ENCODE assay signal across 27 mouse cellular contexts in genomic region chr2:180885270-180885669, GRCm38 (mm10). TPM values are rescaled to one million over a fixed set of nuclear protein-coding genes. Genes with fewer than 3 reads are reported as not detected.
DNase-seq lines count a peak whose midpoint lies in the region; ATAC-seq and TF ChIP-seq lines count a peak whose summit lies in the region.
"Had no signal": no experiment of that assay in that cellular context is flagged by ENCODE, and none has a peak within 500 bp of the region (broad histone marks: within the 10 kb centered on the region; RNA-seq: fewer than 3 reads in every experiment).

No protein-coding gene starts in this region.

- 63% methylated on average over 5 of the region's 5 CpGs for WGBS in embryonic facial prominence, embryonic 11.5 days
- 72% methylated on average over 5 of the region's 5 CpGs for WGBS in embryonic facial prominence, embryonic 10.5 days
- 60% methylated on average over 5 of the region's 5 CpGs for WGBS in kidney, adult 2 months
- 84% methylated on average over 5 of the region's 5 CpGs for WGBS in midbrain, embryonic 13.5 days
- WGBS in midbrain, embryonic 14.5 days, result 84% methylated on average over 5 of the region's 5 CpGs
- WGBS in stomach, postnatal 0 days, result 60% methylated on average over 5 of the region's 5 CpGs

- no peak overlapping the region for H3K4me3 ChIP-seq in embryonic facial prominence, embryonic 11.5 days (ENCODE audit: low read depth, low read length)
- no peak overlapping the region for H3K4me3 ChIP-seq in embryonic facial prominence, embryonic 10.5 days
- no peak overlapping the region for H3K4me3 ChIP-seq in kidney, adult 2 months (ENCODE audit: insufficient read depth, low read depth, low read length)
- H3K4me3 ChIP-seq in midbrain, embryonic 13.5 days (replicated peaks), result no peak overlapping the region
- no peak overlapping the region for H3K4me3 ChIP-seq in midbrain, embryonic 14.5 days (replicated peaks; ENCODE audit: low read depth, low read length)
- H3K4me3 ChIP-seq in stomach, postnatal 0 days (ENCODE audit: low read depth, low read length), result no peak overlapping the region
- H3K4me3 ChIP-seq: embryonic facial prominence, embryonic 12.5 days; hindbrain, embryonic 12.5 days; limb, embryonic 15.5 days; liver, embryonic 13.5 days; neural tube, embryonic 12.5 days had no signal

- H3K27me3 ChIP-seq in embryonic facial prominence, embryonic 11.5 days (ENCODE audit: control insufficient read depth, insufficient read depth, low read length), result peaks cover 13% of the 10 kb centered on the region
- peaks cover 34% of the 10 kb centered on the region for H3K27me3 ChIP-seq in embryonic facial prominence, embryonic 10.5 days (replicated peaks; ENCODE audit: low read depth, poor library complexity, severe bottlenecking)
- H3K27me3 ChIP-seq in kidney, adult 2 months (replicated peaks; ENCODE audit: control insufficient read depth, insufficient read depth, low read length), result no peaks in the 10 kb centered on the region
- H3K27me3 ChIP-seq in midbrain, embryonic 13.5 days, result no peaks in the 10 kb centered on the region
- no peaks in the 10 kb centered on the region for H3K27me3 ChIP-seq in midbrain, embryonic 14.5 days (ENCODE audit: control insufficient read depth, insufficient read depth, low read length)
- H3K27me3 ChIP-seq in stomach, postnatal 0 days (ENCODE audit: control insufficient read depth, insufficient read depth, low read length), result peaks cover 6% of the 10 kb centered on the region; the same call in 1 of the 2 replicates

- H3K9me3 ChIP-seq in embryonic facial prominence, embryonic 11.5 days (replicated peaks; ENCODE audit: control insufficient read depth, low read length), result no peaks in the 10 kb centered on the region
- no peaks in the 10 kb centered on the region for H3K9me3 ChIP-seq in embryonic facial prominence, embryonic 10.5 days
- H3K9me3 ChIP-seq in midbrain, embryonic 13.5 days, result no peaks in the 10 kb centered on the region
- H3K9me3 ChIP-seq in midbrain, embryonic 14.5 days (ENCODE audit: control insufficient read depth, low read length), result no peaks in the 10 kb centered on the region
- no peaks in the 10 kb centered on the region for H3K9me3 ChIP-seq in stomach, postnatal 0 days (ENCODE audit: control insufficient read depth, low read length)
- H3K9me3 ChIP-seq: embryonic facial prominence, embryonic 12.5 days; hindbrain, embryonic 12.5 days; limb, embryonic 15.5 days; liver, embryonic 13.5 days; neural tube, embryonic 12.5 days had no signal

- TF ChIP-seq POLR2A in kidney, adult 2 months (IDR thresholded peaks at IDR 0.05; ENCODE audit: low read depth, low read length), result no peak

- no peak for ATAC-seq in embryonic facial prominence, embryonic 11.5 days (replicated peaks; ENCODE audit: insufficient number of reproducible peaks, low FRiP score, low TSS enrichment, low read depth)
- no peak for ATAC-seq in midbrain, embryonic 13.5 days
- no peak for ATAC-seq in midbrain, embryonic 14.5 days (ENCODE audit: low FRiP score, low TSS enrichment)
- no peak for ATAC-seq in stomach, postnatal 0 days (ENCODE audit: low FRiP score, low TSS enrichment)
- ATAC-seq: activated CD4-positive, CD25-positive, alpha-beta regulatory T cell, adult 4 months; intestine, embryonic 16.5 days had no signal

- no peaks in the 10 kb centered on the region for H3K36me3 ChIP-seq in embryonic facial prominence, embryonic 11.5 days (replicated peaks; ENCODE audit: control insufficient read depth, insufficient read depth, low read depth, low read length)
- peaks cover 13% of the 10 kb centered on the region for H3K36me3 ChIP-seq in embryonic facial prominence, embryonic 10.5 days (replicated peaks)
- no peaks in the 10 kb centered on the region for H3K36me3 ChIP-seq in kidney, adult 2 months (ENCODE audit: control insufficient read depth, insufficient read depth, low read length)
- H3K36me3 ChIP-seq in midbrain, embryonic 13.5 days, result 0 out of 2 replicates have a peak, but pooled peaks cover 5% of the 10 kb centered on the region
- no peaks in the 10 kb centered on the region for H3K36me3 ChIP-seq in midbrain, embryonic 14.5 days (ENCODE audit: control insufficient read depth, insufficient read depth, low read length)
- H3K36me3 ChIP-seq in stomach, postnatal 0 days (ENCODE audit: control insufficient read depth, insufficient read depth, low read length), result no peaks in the 10 kb centered on the region
- H3K36me3 ChIP-seq: embryonic facial prominence, embryonic 12.5 days; hindbrain, embryonic 12.5 days; limb, embryonic 15.5 days; liver, embryonic 13.5 days had no signal

- no peak for TF ChIP-seq CTCF in kidney, adult 2 months (conservative IDR thresholded peaks at IDR 0.05; ENCODE audit: insufficient read depth, insufficient read length, low read depth, low read length)
- no peak for TF ChIP-seq CTCF in stomach, postnatal 0 days (IDR thresholded peaks at IDR 0.05; ENCODE audit: low read depth)

- no peak overlapping the region for H3K27ac ChIP-seq in embryonic facial prominence, embryonic 11.5 days (replicated peaks; ENCODE audit: low read depth, low read length)
- no peak overlapping the region for H3K27ac ChIP-seq in embryonic facial prominence, embryonic 10.5 days (replicated peaks)
- H3K27ac ChIP-seq in kidney, adult 2 months (ENCODE audit: insufficient read depth, low read depth, low read length), result no peak overlapping the region
- peak overlapping the region; percentile 35; the same call in 1 of the 2 replicates for H3K27ac ChIP-seq in midbrain, embryonic 13.5 days
- no peak overlapping the region for H3K27ac ChIP-seq in midbrain, embryonic 14.5 days (replicated peaks; ENCODE audit: low read depth, low read length)
- H3K27ac ChIP-seq in stomach, postnatal 0 days (replicated peaks), result no peak overlapping the region
- H3K27ac ChIP-seq: embryonic facial prominence, embryonic 12.5 days; hindbrain, embryonic 12.5 days; limb, embryonic 15.5 days; liver, embryonic 13.5 days; neural tube, embryonic 12.5 days had no signal

- DNase-seq in embryonic facial prominence, embryonic 11.5 days (ENCODE audit: low spot score), result peak; percentile 38
- DNase-seq in embryonic facial prominence, embryonic 10.5 days (ENCODE audit: low spot score), result no peak
- peak; percentile 51 to 53 for DNase-seq in kidney, postnatal 4 days
- DNase-seq in kidney, adult 2 months, result no peak
- DNase-seq in midbrain, embryonic 14.5 days, result no peak
- DNase-seq in stomach, postnatal 0 days (ENCODE audit: low spot score), result no peak
- DNase-seq: adrenal gland, adult 2 months; adrenal gland, postnatal 36 days; cerebellum, postnatal 14 days; gastrocnemius, postnatal 14 days; heart, postnatal 14 days; liver, embryonic 13.5 days; lung, adult 18-20 months; lung, postnatal 10 days; right cerebral cortex, adult 18-20 months; thymus, postnatal 4 days had no signal

- TF ChIP-seq EP300 in stomach, postnatal 0 days (optimal IDR thresholded peaks at IDR 0.05), result no peak

- H3K4me1 ChIP-seq in embryonic facial prominence, embryonic 11.5 days (ENCODE audit: control insufficient read depth, insufficient read depth, low read length), result no peaks in the 10 kb centered on the region
- H3K4me1 ChIP-seq in embryonic facial prominence, embryonic 10.5 days, result peaks cover 29% of the 10 kb centered on the region
- H3K4me1 ChIP-seq in kidney, adult 2 months (ENCODE audit: control insufficient read depth, insufficient read depth, low read length), result no peaks in the 10 kb centered on the region
- peaks cover 65% of the 10 kb centered on the region for H3K4me1 ChIP-seq in midbrain, embryonic 13.5 days (replicated peaks)
- peaks cover 50% of the 10 kb centered on the region for H3K4me1 ChIP-seq in midbrain, embryonic 14.5 days (ENCODE audit: control insufficient read depth, insufficient read depth, low read length)
- H3K4me1 ChIP-seq in stomach, postnatal 0 days (replicated peaks; ENCODE audit: control insufficient read depth, insufficient read depth), result no peaks in the 10 kb centered on the region
- H3K4me1 ChIP-seq: limb, embryonic 15.5 days; liver, embryonic 13.5 days had no signal

- H3K9ac ChIP-seq in embryonic facial prominence, embryonic 11.5 days (replicated peaks; ENCODE audit: low read length), result no peak overlapping the region
- H3K9ac ChIP-seq in midbrain, embryonic 13.5 days (replicated peaks), result no peak overlapping the region; the same call in 1 of the 2 replicates
- H3K9ac ChIP-seq in midbrain, embryonic 14.5 days (replicated peaks; ENCODE audit: low read length), result no peak overlapping the region
- H3K9ac ChIP-seq in stomach, postnatal 0 days (ENCODE audit: low read length), result no peak overlapping the region
- H3K9ac ChIP-seq: embryonic facial prominence, embryonic 12.5 days; hindbrain, embryonic 12.5 days; limb, embryonic 15.5 days; liver, embryonic 13.5 days; neural tube, embryonic 12.5 days had no signal

- H3K4me2 ChIP-seq in embryonic facial prominence, embryonic 11.5 days (ENCODE audit: low read depth, low read length), result no peak overlapping the region
- H3K4me2 ChIP-seq in midbrain, embryonic 13.5 days (replicated peaks), result no peak overlapping the region
- no peak overlapping the region for H3K4me2 ChIP-seq in midbrain, embryonic 14.5 days (ENCODE audit: low read length)
- no peak overlapping the region for H3K4me2 ChIP-seq in stomach, postnatal 0 days (replicated peaks; ENCODE audit: low read depth)
- H3K4me2 ChIP-seq: embryonic facial prominence, embryonic 12.5 days; hindbrain, embryonic 12.5 days; limb, embryonic 15.5 days; liver, embryonic 13.5 days; midbrain, embryonic 11.5 days; neural tube, embryonic 12.5 days had no signal

RNA-seq across cellular contexts. Expression of gene Ythdf1, which starts 35.5 kb away (rescaled TPM):
- 70.4 and 84.6 TPM in 2 replicates for polyA plus RNA-seq in embryonic facial prominence, embryonic 11.5 days (2014; fragmentation: Nextera tagmentation; extraction: Ambion mirVana)
- 72.3 and 73.3 TPM in 2 replicates for polyA plus RNA-seq in embryonic facial prominence, embryonic 10.5 days (2016; fragmentation: Nextera tagmentation; extraction: Ambion mirVana)
- 33.9 and 34.8 TPM in 2 replicates for polyA plus RNA-seq in kidney, adult 2 months (2012; rRNA removed)
- 37.7 and 47.2 TPM in 2 replicates for polyA plus RNA-seq in midbrain, embryonic 13.5 days (2015; fragmentation: Nextera tagmentation; extraction: Ambion mirVana)
- 44.4 and 59.1 TPM in 2 replicates for polyA plus RNA-seq in midbrain, embryonic 14.5 days (2014; fragmentation: Nextera tagmentation; extraction: Ambion mirVana)
- polyA plus RNA-seq in stomach, postnatal 0 days (2015; fragmentation: Nextera tagmentation; extraction: Ambion mirVana), result 26.2 and 27.6 TPM in 2 replicates

RNA-seq across cellular contexts. Expression of gene Birc7, which starts 43.6 kb away (rescaled TPM):
- polyA plus RNA-seq in embryonic facial prominence, embryonic 11.5 days (2014; fragmentation: Nextera tagmentation; extraction: Ambion mirVana), result 0.18 TPM in 2 replicates
- polyA plus RNA-seq in embryonic facial prominence, embryonic 10.5 days (2016; fragmentation: Nextera tagmentation; extraction: Ambion mirVana), result 0.31 and 0.34 TPM in 2 replicates
- polyA plus RNA-seq in kidney, adult 2 months (2012; rRNA removed), result not detected in 2 replicates
- polyA plus RNA-seq in midbrain, embryonic 13.5 days (2015; fragmentation: Nextera tagmentation; extraction: Ambion mirVana), result 0.27 and 0.55 TPM in 2 replicates
- 0.18 and 0.38 TPM in 2 replicates for polyA plus RNA-seq in midbrain, embryonic 14.5 days (2014; fragmentation: Nextera tagmentation; extraction: Ambion mirVana)
- 0.06 and 0.11 TPM in 2 replicates for polyA plus RNA-seq in stomach, postnatal 0 days (2015; fragmentation: Nextera tagmentation; extraction: Ambion mirVana)
- polyA plus RNA-seq: activated CD4-positive, CD25-positive, alpha-beta regulatory T cell, adult 4 months; adrenal gland, adult 2 months; embryonic facial prominence, embryonic 12.5 days; heart, embryonic 14.5 days; kidney, embryonic 14.5 days; limb, embryonic 15.5 days; liver, embryonic 13.5 days; testis, adult 2 months had no signal

Comparison
In these comparisons a context has a peak if more than half of its experiments do, and no peak if none do; other contexts are left out.
1. DNase-seq: peak in embryonic facial prominence, embryonic 11.5 days (single experiment) and kidney, postnatal 4 days (2 of 2); none in embryonic facial prominence, embryonic 10.5 days (single experiment), kidney, adult 2 months (single experiment), midbrain, embryonic 14.5 days (single experiment) and stomach, postnatal 0 days (single experiment).